Mouse (Mus musculus) cerebellum, postnatal 36 days (tissue): ENCODE measurements at regions not wholly inside any gene's neighbourhood (a gene's known extent, or its start where the extent isn't known, plus 50 kb on each side); places are given as distances from the start of the nearest gene placed in this dataset.

ENCODE experiments used
- DNase-seq, 2 experiments: peaks; one replicate each; pipeline ENCODE4 v3.0.0; 2021 to 2022; ENCODE audit warnings: mixed read lengths in 2 of 2

- DNase-seq, result peak; percentile 86 to 97
Observed at GRCm38 (mm10) chr8:5601116-5601515, 496.0 kb upstream of the Slc10a2 start.

DNA sequence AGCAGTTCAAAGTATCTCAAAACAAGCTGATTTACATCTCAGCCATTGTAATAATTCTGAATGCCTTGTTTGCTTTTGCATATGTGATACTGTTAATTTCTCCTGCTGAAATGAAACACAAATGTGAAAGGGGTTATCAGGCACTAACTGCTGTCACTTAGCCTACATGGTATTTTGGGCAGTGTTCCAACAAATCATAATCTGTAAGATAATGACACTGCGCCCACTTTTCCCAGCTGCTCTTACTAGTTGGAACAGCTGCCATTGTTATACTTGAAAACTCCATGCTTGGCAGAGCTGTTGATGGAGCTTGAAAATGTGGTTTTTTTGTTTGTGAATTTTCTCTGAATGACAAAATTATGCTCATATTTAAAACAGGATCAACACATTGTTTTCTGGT is 486.4 kb upstream of the Slc10a2 start:
- DNase-seq, result no peak
